Mouse (Mus musculus) spleen, postnatal 4 days (tissue): ENCODE data around the gene Camta1.
A peak's percentile ranks its signal among the peaks of the same experiment; 100 is the strongest.

ENCODE experiments used
- DNase-seq, 2 experiments: peaks; one replicate each; pipeline ENCODE4 v3.0.0; 2022; ENCODE audit warnings: low spot score in 2 of 2

Camta1 gene

GRCm38 (mm10) chr4:150990148-150990547 lies 871.5 kb downstream of the Camta1 start:
- no peak for DNase-seq

GRCm38 (mm10) chr4:150980153-150980552 lies 881.5 kb downstream of the Camta1 start:
- DNase-seq, result no peak

- DNase-seq, result no peak
Observed at GRCm38 (mm10) chr4:150979455-150979854, 882.2 kb downstream of the Camta1 start.

- DNase-seq, result no peak
Observed at GRCm38 (mm10) chr4:150978156-150978910, 883.3 kb downstream of the Camta1 start.

- DNase-seq, result no peak
Observed at GRCm38 (mm10) chr4:150975145-150975544, 886.5 kb downstream of the Camta1 start.

- no peak for DNase-seq
Observed at GRCm38 (mm10) chr4:150973264-150973663, 888.4 kb downstream of the Camta1 start.

GRCm38 (mm10) chr4:150968956-150969355 lies 892.7 kb downstream of the Camta1 start:
- no peak for DNase-seq

- peak; percentile 42 to 76 for DNase-seq
Observed at GRCm38 (mm10) chr4:150966556-150966955, 895.1 kb downstream of the Camta1 start.

GRCm38 (mm10) chr4:150965555-150965951 lies 896.1 kb downstream of the Camta1 start:
- DNase-seq, result no peak

GRCm38 (mm10) chr4:150964635-150965554 lies 896.8 kb downstream of the Camta1 start:
- peak; percentile 76 to 90 for DNase-seq

GRCm38 (mm10) chr4:150963711-150964110 lies 898.0 kb downstream of the Camta1 start:
- DNase-seq, result no peak

GRCm38 (mm10) chr4:150962231-150962630 lies 899.4 kb downstream of the Camta1 start:
- no peak for DNase-seq

- DNase-seq, result no peak
Observed at GRCm38 (mm10) chr4:150958536-150958935, 903.1 kb downstream of the Camta1 start.

GRCm38 (mm10) chr4:150957106-150957458 lies 904.6 kb downstream of the Camta1 start:
- DNase-seq, result no peak

- no peak for DNase-seq
Observed at GRCm38 (mm10) chr4:150956369-150957105, 905.1 kb downstream of the Camta1 start.

- DNase-seq, result no peak
Observed at GRCm38 (mm10) chr4:150950972-150951371, 910.7 kb downstream of the Camta1 start.

GRCm38 (mm10) chr4:150944707-150945106 lies 917.0 kb downstream of the Camta1 start:
- DNase-seq, result no peak

GRCm38 (mm10) chr4:150939991-150940651 lies 921.6 kb downstream of the Camta1 start:
- no peak for DNase-seq

GRCm38 (mm10) chr4:150938063-150938452 lies 923.6 kb downstream of the Camta1 start:
- DNase-seq, result no peak

GRCm38 (mm10) chr4:150937293-150938062 lies 924.2 kb downstream of the Camta1 start:
- no peak for DNase-seq

- no peak for DNase-seq
Observed at GRCm38 (mm10) chr4:150933503-150933902, 928.2 kb downstream of the Camta1 start.
